Mouse (Mus musculus) kidney, postnatal 0 days (tissue): ENCODE results near the gene Iqgap1. TPM values are rescaled to one million over a fixed set of nuclear protein-coding genes. Genes with fewer than 3 reads are reported as not detected.

Source experiments
- ATAC-seq: fragments of 200-750 bp; cut with Nextera tagmentation; replicated peaks from 2 replicates; pipeline ENCODE4 v1.8.0; 2017; ENCODE audit warnings: low read depth, moderate number of reproducible peaks, moderate TSS enrichment, moderate library complexity; ENCODE audit not compliant: low FRiP score
- DNase-seq: peaks from one replicate; pipeline ENCODE4 v3.0.0-alpha.2; 2016; ENCODE audit warnings: low spot score
- H3K27ac ChIP-seq: fragments of 300-500 bp; sonication (generic); 2 replicates; pipeline ENCODE4 v1.5.1; 2014; ENCODE audit warnings: mild to moderate bottlenecking
- H3K27me3 ChIP-seq: fragments of 300-500 bp; sonication (generic); 2 replicates; pipeline ENCODE4 v1.6.1; 2014; ENCODE audit warnings: low read length, mixed read lengths; ENCODE audit not compliant: insufficient read depth
- H3K36me3 ChIP-seq: fragments of 300-500 bp; sonication (generic); 2 replicates; pipeline ENCODE4 v1.6.1; 2014; ENCODE audit warnings: low read length, mixed read lengths; ENCODE audit not compliant: insufficient read depth
- H3K4me1 ChIP-seq: fragments of 300-500 bp; sonication (generic); replicated peaks from 2 replicates; pipeline ENCODE4 v1.6.1; 2014; ENCODE audit warnings: antibody characterized with exemption, low read length, mixed read lengths; ENCODE audit not compliant: insufficient read depth
- H3K4me2 ChIP-seq: fragments of 300-500 bp; sonication (generic); 2 replicates; pipeline ENCODE4 v1.6.1; 2014; ENCODE audit warnings: mild to moderate bottlenecking, low read length, moderate library complexity, mixed read lengths
- H3K4me3 ChIP-seq: fragments of 300-500 bp; sonication (generic); replicated peaks from 2 replicates; pipeline ENCODE4 v1.5.1; 2014; ENCODE audit warnings: low read depth, low read length
- H3K9ac ChIP-seq: fragments of 300-500 bp; sonication (generic); 2 replicates; pipeline ENCODE4 v1.6.1; 2014; ENCODE audit warnings: low read depth, low read length
- H3K9me3 ChIP-seq: fragments of 300-500 bp; sonication (generic); replicated peaks from 2 replicates; pipeline ENCODE4 v1.6.1; 2016; ENCODE audit warnings: low read length, inconsistent platforms, mixed read lengths
- CTCF ChIP-seq: IDR thresholded peaks from 2 replicates; pipeline ENCODE4 v1.5.1; 2016; ENCODE audit warnings: antibody characterized with exemption, low read depth, mild to moderate bottlenecking, moderate library complexity
- WGBS: fragments of 180-500 bp; shearing (Covaris S2); extraction: QIAGEN DNeasy Blood & Tissue Kit; methylation state at CpG from one replicate; pipeline ENCODE4 v1.1.7; 2014; 5-methylcytosine and 5-hydroxymethylcytosine counted together
- polyA plus RNA-seq: library from polyadenylated mRNA; unstranded; fragments of >200 nt; fragmentation: Nextera tagmentation; extraction: Ambion mirVana; gene quantifications from 2 replicates; pipeline ENCODE4 v1.2.1, GENCODE M21; 2015

Gene Iqgap1
- polyA plus RNA-seq, 1 experiment from 2014 or later, result 77.0 TPM

DNA sequence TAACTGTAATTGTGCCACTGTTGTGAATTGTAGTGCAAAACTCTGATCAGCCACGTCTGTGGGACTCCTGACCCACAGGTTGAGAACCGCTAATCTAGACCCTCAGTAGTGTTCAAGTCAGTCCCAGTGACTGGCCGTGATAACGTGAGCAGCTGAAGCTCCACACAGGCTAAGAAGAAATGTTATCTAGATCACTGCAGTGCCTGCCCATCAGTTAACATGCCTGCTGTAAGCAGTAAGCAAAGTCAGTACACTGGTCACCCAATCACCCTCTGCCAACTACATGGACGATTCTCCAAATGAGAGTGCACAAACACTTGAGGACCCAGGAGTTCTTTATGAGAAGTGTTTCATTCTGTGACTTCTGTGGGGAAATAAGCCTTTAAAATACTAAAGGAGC is 140.1 kb downstream of the Iqgap1 start:
- no peak for ATAC-seq
- Histone ChIP-seq H3K4me2 (no peak overlapping the region), H3K27me3 (no peaks in the 10 kb centered on the region), H3K27ac (no peak overlapping the region), H3K4me3 (no peak overlapping the region), H3K9ac (no peak overlapping the region), H3K36me3 (no peaks in the 10 kb centered on the region), H3K9me3 (no peaks in the 10 kb centered on the region), H3K4me1 (0 out of 2 replicates have a peak, but pooled peaks cover 13% of the 10 kb centered on the region)
- DNase-seq, result no peak
- TF ChIP-seq CTCF, result no peak
- 81% methylated on average over 5 of the region's 5 CpGs for WGBS

DNA sequence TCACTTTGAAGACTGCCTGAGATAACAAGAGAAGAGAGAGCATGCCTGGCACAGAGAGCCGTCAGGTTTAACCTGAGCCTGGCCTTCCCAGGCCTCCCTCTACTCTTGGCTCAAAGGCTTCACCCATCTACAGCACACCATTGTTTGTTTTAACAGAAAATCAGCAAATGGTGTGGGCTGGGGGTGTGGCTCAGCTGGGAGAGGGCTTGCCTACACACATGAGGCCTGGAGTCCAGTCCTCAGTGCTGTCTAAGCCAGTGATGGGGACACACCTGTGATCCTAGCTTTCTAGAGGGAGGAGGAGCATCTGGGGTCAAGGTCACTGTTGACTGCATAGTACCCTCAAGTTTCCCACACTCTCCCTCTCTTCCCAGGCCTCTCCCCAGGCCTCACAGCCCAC is 143.1 kb downstream of the Iqgap1 start:
- Histone ChIP-seq H3K4me1 (0 out of 2 replicates have a peak, but pooled peaks cover 5% of the 10 kb centered on the region), H3K9ac (no peak overlapping the region), H3K4me3 (no peak overlapping the region), H3K4me2 (no peak overlapping the region), H3K27ac (no peak overlapping the region), H3K9me3 (no peaks in the 10 kb centered on the region), H3K36me3 (no peaks in the 10 kb centered on the region), H3K27me3 (no peaks in the 10 kb centered on the region)
- no peak for TF ChIP-seq CTCF
- no peak for DNase-seq
- ATAC-seq, result no peak
- 38% methylated on average over 1 of the region's 1 CpGs for WGBS

DNA sequence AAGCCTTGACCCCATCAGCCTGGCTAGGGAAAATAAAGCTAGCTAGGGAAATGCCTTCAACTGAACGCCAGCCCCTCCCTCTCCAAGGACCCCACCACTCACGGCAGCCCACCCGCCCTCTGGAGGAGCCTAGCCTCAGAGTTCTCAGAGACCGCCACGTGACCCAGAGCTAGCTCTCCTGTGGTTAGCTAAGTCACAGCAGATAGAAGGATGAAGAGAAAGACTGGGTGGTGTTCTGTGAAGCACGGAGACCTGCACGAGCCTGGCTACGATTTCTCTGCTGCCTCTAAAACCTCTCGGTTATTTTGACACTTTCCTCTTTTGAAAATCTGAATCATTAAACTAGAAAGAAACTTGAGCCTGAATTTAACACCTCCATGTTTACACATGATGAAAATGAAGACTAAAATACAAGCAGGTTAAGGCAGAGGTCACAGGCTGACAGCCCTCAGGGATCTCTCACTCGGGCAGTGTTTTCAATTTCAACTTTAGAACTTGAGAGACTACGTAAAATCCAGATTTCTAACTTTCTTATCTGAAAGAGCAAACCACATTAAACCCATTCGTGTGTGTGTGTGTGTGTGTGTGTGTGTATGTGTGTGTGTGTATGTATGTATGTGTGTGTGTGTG is 145.4 kb downstream of the Iqgap1 start:
- no peaks in the 10 kb centered on the region for H3K4me1 ChIP-seq
- H3K9ac ChIP-seq, result 0 out of 2 replicates have a peak overlapping the region, but pooled peaks have one; percentile 4
- no peaks in the 10 kb centered on the region for H3K27me3 ChIP-seq
- no peak overlapping the region for H3K27ac ChIP-seq
- H3K36me3 ChIP-seq, result 0 out of 2 replicates have a peak, but pooled peaks cover 4% of the 10 kb centered on the region
- H3K9me3 ChIP-seq, result no peaks in the 10 kb centered on the region
- TF ChIP-seq CTCF, result no peak
- DNase-seq (peak; percentile 51), ATAC-seq (0 out of 2 replicates have a peak, but pooled peaks have one; percentile 37)
- no peak overlapping the region for H3K4me3 ChIP-seq
- no peak overlapping the region for H3K4me2 ChIP-seq
- 16% methylated on average over 12 of the region's 12 CpGs for WGBS

DNA sequence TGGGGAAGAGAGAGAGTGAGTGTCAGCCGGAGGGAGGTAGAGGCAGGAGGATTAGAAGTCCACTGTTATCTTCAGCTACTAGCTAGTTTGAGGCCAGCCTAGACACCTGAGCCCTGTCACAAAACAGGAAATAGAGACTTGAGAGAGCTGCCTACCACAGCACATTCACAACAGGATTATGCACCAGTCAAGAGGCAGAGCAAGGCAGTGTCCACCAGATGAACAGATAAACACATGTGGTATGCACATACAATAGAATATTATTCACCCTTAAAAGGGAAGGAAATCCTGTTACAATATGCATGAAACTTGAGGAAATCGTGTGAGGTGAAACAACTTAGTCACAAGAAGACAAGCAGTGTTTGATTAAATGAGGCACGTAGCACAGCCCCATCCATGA is 153.5 kb downstream of the Iqgap1 start:
- ATAC-seq (no peak), DNase-seq (no peak)
- no peak for TF ChIP-seq CTCF
- peaks cover 8% of the 10 kb centered on the region for H3K4me1 ChIP-seq
- H3K36me3 ChIP-seq, result 0 out of 2 replicates have a peak, but pooled peaks cover 4% of the 10 kb centered on the region
- H3K27ac ChIP-seq, result no peak overlapping the region
- no peaks in the 10 kb centered on the region for H3K27me3 ChIP-seq
- WGBS, result 71% methylated on average over 3 of the region's 3 CpGs
- H3K9ac ChIP-seq, result no peak overlapping the region
- no peaks in the 10 kb centered on the region for H3K9me3 ChIP-seq
- H3K4me3 ChIP-seq, result no peak overlapping the region
- H3K4me2 ChIP-seq, result no peak overlapping the region

DNA sequence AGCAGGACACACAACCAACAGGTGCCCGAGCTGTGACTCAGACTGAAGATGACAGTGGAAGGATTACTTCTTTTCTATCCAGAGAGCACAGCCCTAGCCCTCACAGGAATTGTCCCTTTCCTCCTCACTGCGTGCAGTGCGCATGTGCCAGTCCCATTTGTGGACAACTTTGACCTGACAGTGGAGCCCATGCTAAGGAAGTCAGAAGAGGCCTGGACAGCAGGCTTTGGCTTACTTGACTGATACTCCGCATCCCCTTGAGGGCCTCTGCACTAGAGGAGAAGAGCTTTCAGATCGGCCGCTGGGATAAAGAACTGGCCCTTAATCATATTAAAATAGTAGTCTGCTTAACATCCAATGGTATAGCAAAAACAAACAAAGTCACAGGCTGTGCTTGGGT is 154.9 kb downstream of the Iqgap1 start:
- no peaks in the 10 kb centered on the region for H3K36me3 ChIP-seq
- 90% methylated on average over 6 of the region's 6 CpGs for WGBS
- H3K9me3 ChIP-seq, result no peaks in the 10 kb centered on the region
- peaks cover 8% of the 10 kb centered on the region for H3K4me1 ChIP-seq
- ATAC-seq (no peak), DNase-seq (no peak)
- H3K4me2 ChIP-seq, result no peak overlapping the region
- no peak overlapping the region for H3K27ac ChIP-seq
- H3K4me3 ChIP-seq, result no peak overlapping the region
- H3K9ac ChIP-seq, result no peak overlapping the region
- H3K27me3 ChIP-seq, result no peaks in the 10 kb centered on the region
- no peak for TF ChIP-seq CTCF

DNA sequence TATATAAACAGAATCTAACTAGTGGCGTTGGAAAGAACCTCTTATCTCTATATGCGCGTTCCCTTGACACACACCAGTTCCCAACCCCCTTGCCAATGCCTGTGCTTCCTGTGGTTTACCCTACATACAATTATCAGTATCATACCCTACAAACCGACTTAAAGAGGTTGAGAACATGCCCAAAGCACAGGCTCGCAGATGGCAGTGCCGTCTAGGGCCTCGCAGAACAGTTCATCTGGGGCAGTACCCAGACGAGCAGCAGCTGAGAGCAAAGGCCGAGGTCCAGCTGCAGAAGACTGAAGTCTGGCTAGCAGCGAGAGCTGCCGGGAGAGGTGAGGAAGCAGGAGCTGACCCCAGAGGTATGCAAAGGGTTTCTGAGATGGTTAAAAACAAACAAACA is 158.6 kb downstream of the Iqgap1 start:
- no peak overlapping the region for H3K4me2 ChIP-seq
- 49% methylated on average over 11 of the region's 11 CpGs for WGBS

More for the DNA sequence above, 158.6 kb downstream of the Iqgap1 start:
- no peak overlapping the region for H3K4me3 ChIP-seq
- H3K9ac ChIP-seq, result no peak overlapping the region
- peaks cover 8% of the 10 kb centered on the region for H3K4me1 ChIP-seq
- no peaks in the 10 kb centered on the region for H3K36me3 ChIP-seq
- DNase-seq (no peak), ATAC-seq (no peak; the same call in 1 of the 2 replicates)
- TF ChIP-seq CTCF, result no peak
- no peaks in the 10 kb centered on the region for H3K27me3 ChIP-seq
- H3K9me3 ChIP-seq, result no peaks in the 10 kb centered on the region
- peak overlapping the region; percentile 78 for H3K27ac ChIP-seq
